Mouse (Mus musculus) left cerebral cortex, adult 8-10 months (tissue): ENCODE results near the gene Psg17. TPM values are rescaled to one million over a fixed set of nuclear protein-coding genes. Genes with fewer than 3 reads are reported as not detected.
"Not testable (repeated sequence)": the region's sequence is repeated elsewhere in the genome, so short reads cannot be mapped to it uniquely, and the experiment has no call there.

Experiments used
- DNase-seq, 2 experiments: peaks; one replicate each; pipeline ENCODE4 v3.0.0; 2022; ENCODE audit warnings: low spot score in 2 of 2
- total RNA-seq, 4 experiments: library from RNA; stranded (reverse); gene quantifications; 2 replicates each; pipeline ENCODE4 v1.2.4; 2022

The Psg17 gene
- total RNA-seq, result not detected

GRCm38 (mm10) chr7:18821507-18821906, at the start of gene Psg17:
Psg17 (minus strand) TSS chr7:18821607.
- DNase-seq, result no peak

- not testable (repeated sequence) for DNase-seq
These were observed 49.6 kb upstream of the Psg17 start, which contains the start of gene Pglyrp1 for GRCm38 (mm10) chr7:18871031-18871430. Pglyrp1 (plus strand) TSS chr7:18871331.

GRCm38 (mm10) chr7:18868491-18868890, 47.1 kb upstream of the Psg17 start:
- no peak for DNase-seq

- no peak for DNase-seq
These were observed 41.4 kb upstream of the Psg17 start for GRCm38 (mm10) chr7:18862801-18863200.

- no peak for DNase-seq
These were observed 37.0 kb upstream of the Psg17 start for GRCm38 (mm10) chr7:18858310-18858916.

- no peak for DNase-seq
These were observed 27.0 kb upstream of the Psg17 start for GRCm38 (mm10) chr7:18848395-18848794.

GRCm38 (mm10) chr7:18844811-18845210, 23.4 kb upstream of the Psg17 start:
- no peak for DNase-seq

- no peak for DNase-seq
These were observed 19.8 kb upstream of the Psg17 start for GRCm38 (mm10) chr7:18841174-18841567.

GRCm38 (mm10) chr7:18840386-18841173, 19.2 kb upstream of the Psg17 start:
- DNase-seq, result no peak

- DNase-seq, result no peak
These were observed 18.5 kb upstream of the Psg17 start, which contains the start of gene Mill2 for GRCm38 (mm10) chr7:18839865-18840264. Mill2 (plus strand) TSS chr7:18839966.

- no peak for DNase-seq
These were observed 10.9 kb upstream of the Psg17 start for GRCm38 (mm10) chr7:18832298-18832697.

- no peak for DNase-seq
These were observed 8.1 kb upstream of the Psg17 start for GRCm38 (mm10) chr7:18829545-18829944.

- DNase-seq, result no peak
These were observed 7.2 kb upstream of the Psg17 start for GRCm38 (mm10) chr7:18828592-18828991.

GRCm38 (mm10) chr7:18827792-18828546, 6.6 kb upstream of the Psg17 start:
- DNase-seq, result no peak

- no peak for DNase-seq
These were observed 3.1 kb downstream of the Psg17 start for GRCm38 (mm10) chr7:18818301-18818700.

GRCm38 (mm10) chr7:18803526-18803925, 17.9 kb downstream of the Psg17 start:
- DNase-seq, result no peak

GRCm38 (mm10) chr7:18799129-18799528, 22.3 kb downstream of the Psg17 start:
- DNase-seq, result no peak

GRCm38 (mm10) chr7:18798420-18798819, 23.0 kb downstream of the Psg17 start, which contains the start of gene Psg19:
Psg19 (minus strand) TSS chr7:18798520.
- no peak for DNase-seq

- DNase-seq, result not testable (repeated sequence)
These were observed 30.7 kb downstream of the Psg17 start for GRCm38 (mm10) chr7:18790671-18791070.

GRCm38 (mm10) chr7:18781301-18781700, 40.1 kb downstream of the Psg17 start:
- not testable (repeated sequence) for DNase-seq

GRCm38 (mm10) chr7:18779337-18779781, 42.0 kb downstream of the Psg17 start:
- DNase-seq, result no peak
